Mouse (Mus musculus) layer of hippocampus, adult 9-10 months (tissue): Measurements from ENCODE around the gene Slco4a1.

Experiments
- DNase-seq: peaks from one replicate; pipeline ENCODE4 v3.0.0; 2022; ENCODE audit warnings: low spot score

Gene Slco4a1

DNA sequence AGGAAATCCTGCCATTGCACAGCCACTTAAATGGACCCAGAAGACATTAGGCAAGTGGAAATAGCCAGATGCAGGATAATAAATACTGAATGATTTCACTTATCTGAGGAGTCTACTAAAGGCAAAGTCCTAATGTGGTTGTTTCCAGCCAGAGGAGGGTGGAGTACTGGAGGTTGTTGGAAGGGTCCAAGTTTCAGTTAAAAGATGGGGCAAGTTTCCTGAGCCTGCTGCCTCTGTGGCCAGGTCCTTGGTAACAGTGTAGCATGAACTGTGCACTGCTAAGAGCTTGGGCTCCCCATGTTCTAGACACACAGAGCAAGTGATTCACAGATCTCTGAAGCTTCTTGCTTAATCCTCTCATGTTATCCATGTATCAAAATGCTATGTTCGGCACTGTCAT, 10.1 kb upstream of the Slco4a1 start:
- DNase-seq: no peak

GRCm38 (mm10) chr2:180449007-180449406, 7.0 kb upstream of the Slco4a1 start:
- DNase-seq: no peak

- no peak for DNase-seq
Observed at GRCm38 (mm10) chr2:180450529-180450928, 5.5 kb upstream of the Slco4a1 start.

DNA sequence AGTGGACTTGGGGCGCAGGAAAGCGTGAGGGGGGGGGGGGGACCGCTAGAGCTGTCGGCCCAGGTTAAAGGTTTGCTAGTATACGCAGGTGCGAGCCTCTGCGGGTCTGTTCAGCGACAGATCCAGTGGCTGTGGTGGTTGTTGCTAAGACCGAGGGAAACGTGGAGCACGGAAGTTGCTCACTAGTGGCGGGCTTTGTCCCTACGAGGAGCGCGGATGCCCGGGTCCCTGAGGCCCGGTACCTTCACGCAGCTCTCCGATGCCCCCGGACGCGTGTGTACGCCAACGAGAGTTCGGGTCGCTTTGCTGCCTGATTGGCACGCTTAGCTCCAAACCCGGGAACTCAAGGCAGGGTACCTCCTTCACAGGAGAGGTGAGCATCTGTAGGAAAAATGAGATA, 660 bp downstream of the Slco4a1 start:
- no peak for DNase-seq

GRCm38 (mm10) chr2:180457680-180458079, 1.6 kb downstream of the Slco4a1 start:
- no peak for DNase-seq

- no peak for DNase-seq
Observed at GRCm38 (mm10) chr2:180459437-180459836, 3.4 kb downstream of the Slco4a1 start.

DNA sequence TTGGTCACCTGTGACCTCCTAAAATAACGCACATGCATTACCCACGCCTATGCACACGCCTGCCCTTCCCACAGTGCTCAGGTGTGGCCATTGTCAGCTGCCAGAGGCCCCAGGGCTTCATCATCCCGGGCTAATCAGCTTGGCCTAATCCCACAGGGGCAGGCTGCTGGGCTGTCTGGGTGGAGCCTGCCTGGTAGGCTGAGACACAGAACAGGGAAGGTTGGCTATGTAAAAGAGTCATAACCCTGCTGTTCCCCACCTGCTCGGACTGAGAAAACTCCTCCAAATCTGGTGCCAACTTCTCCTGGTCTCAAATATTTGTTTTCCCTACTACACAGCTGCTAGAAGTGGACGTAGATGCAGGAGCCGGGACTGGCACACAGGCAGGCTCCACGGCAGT, 4.8 kb downstream of the Slco4a1 start:
- no peak for DNase-seq

DNA sequence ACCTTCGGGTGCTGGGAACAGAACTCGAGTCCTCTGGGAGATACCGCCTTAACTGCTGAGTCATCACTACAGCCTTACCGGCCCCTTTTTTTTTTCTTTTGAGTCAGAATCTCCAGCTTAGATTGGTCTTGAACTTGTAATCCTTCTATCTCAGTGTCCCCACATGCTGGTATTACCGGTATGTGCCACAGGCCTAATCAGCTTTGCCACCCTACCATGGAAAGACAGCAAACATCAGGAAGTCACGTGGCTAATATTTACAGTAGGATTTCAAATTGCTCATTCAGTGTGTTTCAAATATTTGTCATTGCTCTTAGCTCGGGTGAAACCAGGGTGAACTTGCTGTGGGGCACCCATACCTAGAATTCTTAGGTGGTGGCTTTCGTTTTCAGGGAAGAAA, 6.5 kb downstream of the Slco4a1 start:
- no peak for DNase-seq

DNA sequence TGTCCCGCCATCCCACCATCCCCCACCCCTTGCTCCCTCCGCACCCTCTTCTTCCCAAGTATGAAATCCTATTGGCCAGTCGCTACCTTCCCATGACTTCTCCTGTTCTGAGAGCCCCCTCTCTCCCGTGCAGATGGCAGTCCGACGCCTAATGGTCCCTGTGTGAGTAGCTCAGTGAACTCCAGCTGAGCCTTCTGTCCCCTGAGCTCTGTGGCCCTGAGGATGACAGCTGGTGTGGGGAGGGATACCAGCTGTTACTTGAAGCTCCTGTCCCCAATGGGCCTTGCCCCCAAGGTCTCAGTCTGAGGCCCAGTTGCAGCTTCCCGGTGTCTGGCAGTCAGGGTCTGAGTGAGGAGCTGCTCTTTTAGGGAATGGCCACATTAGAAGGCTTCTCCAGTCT, 10.5 kb downstream of the Slco4a1 start:
- DNase-seq: no peak

DNA sequence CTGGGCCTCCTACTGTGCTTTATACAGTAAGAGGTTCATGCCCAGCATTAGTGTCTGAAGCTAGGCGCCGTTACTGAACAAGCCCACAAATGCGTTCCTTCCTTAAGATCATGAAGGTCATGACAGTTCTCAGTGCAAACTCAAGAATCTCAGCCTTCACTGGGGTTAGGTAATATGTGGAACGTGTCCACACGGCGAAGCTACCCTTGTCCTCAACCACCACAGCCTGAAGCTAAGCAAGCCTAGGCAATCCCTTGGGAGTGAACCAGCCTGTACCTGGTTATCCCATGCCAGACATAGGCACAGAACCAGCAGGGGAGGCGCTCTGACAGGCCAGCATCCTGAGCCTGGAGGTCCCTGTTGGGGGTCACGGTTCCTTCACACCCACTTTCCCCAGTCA, 12.8 kb downstream of the Slco4a1 start:
- no peak for DNase-seq

- DNase-seq: no peak
Observed at GRCm38 (mm10) chr2:180469768-180470167, 13.7 kb downstream of the Slco4a1 start.

GRCm38 (mm10) chr2:180472306-180473079, 16.4 kb downstream of the Slco4a1 start:
- DNase-seq: no peak

GRCm38 (mm10) chr2:180473080-180473440, 17.0 kb downstream of the Slco4a1 start:
- peak; percentile 64 for DNase-seq

GRCm38 (mm10) chr2:180474864-180475263, 18.8 kb downstream of the Slco4a1 start:
- no peak for DNase-seq

DNA sequence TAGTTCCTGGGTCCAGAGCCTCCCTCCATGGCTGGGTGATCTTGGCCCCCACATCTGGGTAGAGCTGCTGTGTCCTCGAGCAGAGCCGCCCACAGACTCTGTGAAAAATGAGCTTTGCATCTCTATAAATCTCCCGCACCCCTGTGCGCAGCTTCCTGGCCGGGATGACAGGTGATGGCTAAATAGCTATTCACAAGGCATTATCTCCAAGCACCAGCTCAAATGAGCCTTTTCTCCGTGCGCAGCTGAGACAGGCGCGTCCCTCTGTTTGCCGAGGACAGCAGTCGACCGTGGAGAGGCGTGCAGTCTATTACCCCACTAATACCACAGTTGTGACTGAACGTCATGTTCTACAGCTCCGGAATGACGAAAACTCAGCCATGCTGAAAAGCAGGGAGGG, 26.2 kb downstream of the Slco4a1 start:
- no peak for DNase-seq

- DNase-seq: no peak
Observed at GRCm38 (mm10) chr2:180484882-180485281, 28.8 kb downstream of the Slco4a1 start.

- DNase-seq: no peak
Observed at GRCm38 (mm10) chr2:180485306-180485705, 29.3 kb downstream of the Slco4a1 start.

DNA sequence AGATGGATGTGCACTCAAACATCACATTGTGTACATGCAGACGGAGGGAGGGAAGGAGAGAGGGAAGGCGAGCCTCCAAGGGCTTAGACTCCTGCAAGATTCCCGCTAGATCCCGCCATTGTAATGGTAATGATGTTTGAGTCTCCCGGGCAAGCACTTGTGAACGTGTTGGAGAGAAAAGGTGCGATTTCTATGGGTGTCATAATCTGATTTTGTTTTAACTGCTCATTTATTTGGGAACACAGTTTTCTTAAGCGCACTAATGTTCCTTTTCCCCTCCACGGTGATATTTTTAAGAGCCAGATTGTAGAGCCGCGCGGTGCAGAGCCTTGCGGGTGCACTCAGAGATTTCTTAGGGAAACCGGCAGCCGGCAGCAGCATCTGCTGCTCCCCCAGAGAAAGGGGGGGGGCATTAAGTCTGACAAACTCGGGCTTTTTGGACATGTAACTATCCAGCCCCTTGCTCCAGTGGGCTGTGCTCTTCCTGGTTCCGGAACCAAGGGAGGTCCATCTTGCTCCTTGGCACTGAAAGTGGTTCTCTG, 32.2 kb downstream of the Slco4a1 start:
- DNase-seq: no peak

DNA sequence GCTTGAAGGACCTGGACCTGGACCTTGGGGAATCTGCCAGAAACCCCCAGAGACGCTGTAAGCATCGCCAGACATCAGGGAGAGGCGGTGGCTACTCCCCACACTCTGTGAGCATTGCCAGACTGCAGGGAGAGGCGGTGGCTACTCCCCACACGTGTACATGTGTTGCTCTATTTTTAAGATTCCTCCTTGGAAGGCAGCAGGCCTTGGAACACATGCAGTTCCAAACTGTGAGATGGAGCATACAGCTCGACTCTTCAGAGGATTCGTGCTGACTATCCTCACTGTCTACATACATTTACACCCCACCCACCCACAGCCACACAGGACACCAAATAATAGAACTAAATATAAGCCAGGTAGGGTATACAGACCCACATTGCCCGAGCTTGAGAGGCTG, 39.9 kb downstream of the Slco4a1 start:
- DNase-seq: no peak

GRCm38 (mm10) chr2:180499741-180500140, 43.7 kb downstream of the Slco4a1 start, which contains the start of gene Ntsr1:
Ntsr1 (plus strand) TSS chr2:180499976.
- DNase-seq: no peak

DNA sequence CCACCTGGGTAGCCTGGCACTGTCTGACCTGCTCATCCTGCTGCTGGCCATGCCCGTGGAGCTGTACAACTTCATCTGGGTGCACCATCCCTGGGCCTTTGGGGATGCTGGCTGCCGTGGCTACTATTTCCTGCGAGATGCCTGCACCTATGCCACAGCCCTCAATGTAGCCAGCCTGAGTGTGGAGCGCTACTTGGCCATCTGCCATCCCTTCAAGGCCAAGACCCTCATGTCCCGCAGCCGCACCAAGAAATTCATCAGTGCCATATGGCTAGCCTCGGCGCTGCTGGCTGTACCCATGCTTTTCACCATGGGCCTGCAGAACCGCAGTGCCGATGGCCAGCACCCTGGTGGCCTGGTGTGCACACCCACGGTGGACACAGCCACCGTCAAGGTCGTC, 44.7 kb downstream of the Slco4a1 start:
- no peak for DNase-seq

- DNase-seq: no peak
Observed at GRCm38 (mm10) chr2:180501217-180501967, 45.3 kb downstream of the Slco4a1 start.

DNA sequence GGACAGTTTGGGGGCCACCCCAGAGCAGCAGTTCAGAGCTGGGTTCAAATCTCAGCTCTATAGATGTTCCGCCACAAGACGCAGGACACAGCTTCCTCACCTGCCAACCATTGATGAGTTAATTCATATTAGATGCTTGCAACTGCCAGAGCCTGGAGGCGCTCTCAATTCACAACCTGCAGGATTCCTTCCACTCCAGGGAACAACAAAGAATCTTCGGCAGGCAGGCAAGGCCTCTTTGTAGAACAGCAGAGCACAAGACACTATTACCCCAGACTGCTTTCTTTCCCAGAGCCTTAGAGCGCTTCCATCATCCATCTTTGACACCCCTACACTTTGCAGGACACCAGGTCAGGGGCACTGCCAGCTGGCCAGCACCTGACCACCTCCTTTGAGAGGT, 50.2 kb downstream of the Slco4a1 start:
- DNase-seq: no peak
